ENCODE assay signal across 21 mouse cellular contexts in the genomic region with DNA sequence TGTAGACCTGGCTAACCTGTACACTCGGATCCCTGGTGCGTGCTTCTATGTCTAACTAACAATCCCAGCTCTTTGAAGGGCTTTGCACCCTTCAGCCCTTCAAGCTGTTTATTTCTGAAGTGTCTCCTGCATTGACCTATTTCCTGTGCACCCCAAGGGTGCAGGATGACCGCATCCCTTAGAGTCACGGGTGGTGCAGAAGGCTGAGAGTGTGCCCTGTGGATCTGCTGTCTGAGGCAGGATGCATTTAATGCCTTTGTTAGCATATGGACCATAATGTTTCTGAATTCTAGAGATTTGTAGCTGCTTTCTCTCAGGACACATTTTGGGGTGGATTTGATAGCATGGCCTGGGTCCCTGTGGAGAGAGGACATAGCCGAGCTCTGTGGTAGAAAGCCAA.
DNase-seq lines count a peak whose midpoint lies in the region; ATAC-seq and TF ChIP-seq lines count a peak whose summit lies in the region.
"Had no signal": no experiment of that assay in that cellular context is flagged by ENCODE, and none has a peak within 500 bp of the region (broad histone marks: within the 10 kb centered on the region; RNA-seq: fewer than 3 reads in every experiment).

No protein-coding gene starts in this region.

- no peaks in the 10 kb centered on the region for H3K27me3 ChIP-seq in erythroblast, embryonic 14.5 days (ENCODE audit: control insufficient read depth)
- no peaks in the 10 kb centered on the region for H3K27me3 ChIP-seq in heart, postnatal 0 days (ENCODE audit: control insufficient read depth, insufficient read depth, low read length)
- no peaks in the 10 kb centered on the region for H3K27me3 ChIP-seq in liver, embryonic 16.5 days (ENCODE audit: control insufficient read depth, insufficient read depth, low read depth, low read length)
- H3K27me3 ChIP-seq: CH12.LX; embryonic facial prominence, embryonic 15.5 days; forebrain, embryonic 13.5 days; limb, embryonic 15.5 days had no signal

- peak overlapping the region; percentile 51 for H3K4me3 ChIP-seq in erythroblast, embryonic 14.5 days (replicated peaks)
- no peak overlapping the region for H3K4me3 ChIP-seq in heart, postnatal 0 days (ENCODE audit: low read depth, low read length)
- no peak overlapping the region for H3K4me3 ChIP-seq in liver, embryonic 16.5 days (ENCODE audit: low read depth, low read length)
- H3K4me3 ChIP-seq: embryonic facial prominence, embryonic 15.5 days; forebrain, embryonic 13.5 days; hindbrain, embryonic 10.5 days; limb, embryonic 15.5 days; midbrain, embryonic 10.5 days had no signal

- peaks cover 16% of the 10 kb centered on the region for H3K36me3 ChIP-seq in erythroblast, embryonic 14.5 days (ENCODE audit: control insufficient read depth)
- peaks cover 4% of the 10 kb centered on the region for H3K36me3 ChIP-seq in heart, postnatal 0 days (replicated peaks; ENCODE audit: control insufficient read depth, insufficient read depth, low read length)
- H3K36me3 ChIP-seq in liver, embryonic 16.5 days (ENCODE audit: control insufficient read depth, insufficient read depth): no peaks in the 10 kb centered on the region
- H3K36me3 ChIP-seq: embryonic facial prominence, embryonic 15.5 days; hindbrain, embryonic 10.5 days had no signal

- 81% methylated on average over 5 of the region's 5 CpGs for WGBS in heart, postnatal 0 days
- WGBS in liver, embryonic 16.5 days (ENCODE audit: insufficient replicate concordance): 54% methylated on average over 5 of the region's 5 CpGs

- H3K27ac ChIP-seq in heart, postnatal 0 days (ENCODE audit: low read depth): peak overlapping the region; percentile 30; the same call in 1 of the 2 replicates
- peak overlapping the region; percentile 96 for H3K27ac ChIP-seq in liver, embryonic 16.5 days (ENCODE audit: low read length)
- H3K27ac ChIP-seq: embryonic facial prominence, embryonic 15.5 days; forebrain, embryonic 13.5 days; hindbrain, embryonic 10.5 days; limb, embryonic 15.5 days; midbrain, embryonic 10.5 days; stomach, postnatal 0 days had no signal

- ATAC-seq in erythroblast, adult 5-6 weeks (replicated peaks; ENCODE audit: low FRiP score, poor library complexity, severe bottlenecking): no peak
- ATAC-seq in heart, postnatal 0 days (ENCODE audit: insufficient read depth, low read depth): no peak
- no peak for ATAC-seq in liver, embryonic 16.5 days (ENCODE audit: low read depth)
- ATAC-seq: forebrain, embryonic 13.5 days had no signal

- no peak for TF ChIP-seq EP300 in heart, postnatal 0 days (IDR thresholded peaks at IDR 0.05; ENCODE audit: low read depth)

- peaks cover 82% of the 10 kb centered on the region for H3K4me1 ChIP-seq in erythroblast, embryonic 14.5 days (ENCODE audit: control insufficient read depth)
- H3K4me1 ChIP-seq in heart, postnatal 0 days (ENCODE audit: control insufficient read depth, insufficient read depth): peaks cover 38% of the 10 kb centered on the region
- peaks cover 51% of the 10 kb centered on the region for H3K4me1 ChIP-seq in liver, embryonic 16.5 days (ENCODE audit: control insufficient read depth, low read depth, low read length)

- DNase-seq in heart, postnatal 0 days (ENCODE audit: low spot score): no peak
- DNase-seq in heart, postnatal 14 days: no peak
- peak; percentile 11 for DNase-seq in T-cell, adult 2 months (ENCODE audit: low spot score)
- DNase-seq in embryo, embryonic 11 days: no peak
- DNase-seq: adrenal gland, postnatal 14 days; cerebellum, adult 8-10 months; kidney, adult 9 months; kidney, postnatal 4 days; lung, postnatal 4 days; right cerebral cortex, postnatal 14 days; thymus, postnatal 25 days had no signal

- no peak for TF ChIP-seq CTCF in heart, postnatal 0 days (IDR thresholded peaks at IDR 0.05; ENCODE audit: low read depth)

- no peaks in the 10 kb centered on the region for H3K9me3 ChIP-seq in erythroblast, embryonic 14.5 days (ENCODE audit: control insufficient read depth, low read length)
- H3K9me3 ChIP-seq in heart, postnatal 0 days (replicated peaks; ENCODE audit: control insufficient read depth, low read length): no peaks in the 10 kb centered on the region
- no peaks in the 10 kb centered on the region for H3K9me3 ChIP-seq in liver, embryonic 16.5 days (replicated peaks; ENCODE audit: control insufficient read depth, low read length)
- H3K9me3 ChIP-seq: embryonic facial prominence, embryonic 15.5 days; forebrain, embryonic 13.5 days; hindbrain, embryonic 10.5 days; limb, embryonic 15.5 days; midbrain, embryonic 10.5 days had no signal

- intact Hi-C loops in heart, postnatal 14 days (cut with DNase I): loop anchor here (5.0 kb wide), 1 partner anchor 35 kb away; no protein-coding TSS in a partner anchor

- no peak overlapping the region for H3K4me2 ChIP-seq in heart, postnatal 0 days (ENCODE audit: low read depth, low read length)
- peak overlapping the region; percentile 56 for H3K4me2 ChIP-seq in liver, embryonic 16.5 days (ENCODE audit: low read depth, low read length)
- H3K4me2 ChIP-seq: embryonic facial prominence, embryonic 15.5 days; forebrain, embryonic 13.5 days; limb, embryonic 15.5 days had no signal

- H3K9ac ChIP-seq in heart, postnatal 0 days (replicated peaks; ENCODE audit: low read depth, low read length): no peak overlapping the region
- H3K9ac ChIP-seq in liver, embryonic 16.5 days (ENCODE audit: low read depth, low read length): peak overlapping the region; percentile 50
- H3K9ac ChIP-seq: embryonic facial prominence, embryonic 15.5 days; forebrain, embryonic 13.5 days; limb, embryonic 15.5 days had no signal
